10 mouse cellular contexts compared by ENCODE assay signal in genomic region chr12:111514231-111514792, GRCm38 (mm10). TPM values are rescaled to one million over a fixed set of nuclear protein-coding genes. Genes with fewer than 3 reads are reported as not detected.
DNase-seq lines count a peak whose midpoint lies in the region; ATAC-seq and TF ChIP-seq lines count a peak whose summit lies in the region.
"Had no signal": no experiment of that assay in that cellular context is flagged by ENCODE, and none has a peak within 500 bp of the region (broad histone marks: within the 10 kb centered on the region; RNA-seq: fewer than 3 reads in every experiment).

No protein-coding gene starts in this region.

- H3K9me3 ChIP-seq in lung, embryonic 14.5 days (ENCODE audit: low read depth, low read length): no peaks in the 10 kb centered on the region
- H3K9me3 ChIP-seq in megakaryocyte, embryonic 14.5 days: no peaks in the 10 kb centered on the region
- H3K9me3 ChIP-seq: forebrain, embryonic 13.5 days; limb, embryonic 15.5 days had no signal

- H3K27ac ChIP-seq in lung, embryonic 14.5 days (ENCODE audit: low read depth): peak overlapping the region; percentile 27; the same call in 1 of the 2 replicates
- peak overlapping the region; percentile 75 for H3K27ac ChIP-seq in kidney, adult 2 months (ENCODE audit: insufficient read depth, low read depth, low read length)
- H3K27ac ChIP-seq: forebrain, embryonic 13.5 days; limb, embryonic 15.5 days had no signal

- no peak overlapping the region for H3K4me2 ChIP-seq in lung, embryonic 14.5 days
- H3K4me2 ChIP-seq: forebrain, embryonic 13.5 days; limb, embryonic 15.5 days had no signal

- no peaks in the 10 kb centered on the region for H3K36me3 ChIP-seq in lung, embryonic 14.5 days (ENCODE audit: insufficient read depth)
- H3K36me3 ChIP-seq in kidney, adult 2 months (ENCODE audit: control insufficient read depth, insufficient read depth, low read length): no peaks in the 10 kb centered on the region
- no peaks in the 10 kb centered on the region for H3K36me3 ChIP-seq in megakaryocyte, embryonic 14.5 days (replicated peaks; ENCODE audit: low read length)
- H3K36me3 ChIP-seq: limb, embryonic 15.5 days had no signal

- no peak overlapping the region for H3K4me3 ChIP-seq in lung, embryonic 14.5 days (ENCODE audit: low read depth, low read length)
- H3K4me3 ChIP-seq in kidney, adult 2 months (ENCODE audit: insufficient read depth, low read depth, low read length): no peak overlapping the region
- peak overlapping the region; percentile 92 for H3K4me3 ChIP-seq in megakaryocyte, embryonic 14.5 days (replicated peaks)
- H3K4me3 ChIP-seq: forebrain, embryonic 13.5 days; limb, embryonic 15.5 days had no signal

- no peak for TF ChIP-seq CTCF in lung, embryonic 14.5 days (IDR thresholded peaks at IDR 0.05; ENCODE audit: low read depth)
- no peak for TF ChIP-seq CTCF in kidney, adult 2 months (conservative IDR thresholded peaks at IDR 0.05; ENCODE audit: insufficient read depth, insufficient read length, low read depth, low read length)

- no peaks in the 10 kb centered on the region for H3K4me1 ChIP-seq in lung, embryonic 14.5 days (ENCODE audit: insufficient read depth)
- H3K4me1 ChIP-seq in kidney, adult 2 months (ENCODE audit: control insufficient read depth, insufficient read depth, low read length): peaks cover 17% of the 10 kb centered on the region
- H3K4me1 ChIP-seq in megakaryocyte, embryonic 14.5 days: peaks cover 48% of the 10 kb centered on the region
- H3K4me1 ChIP-seq: forebrain, embryonic 13.5 days; limb, embryonic 15.5 days had no signal

- 58% methylated on average over 7 of the region's 7 CpGs for WGBS in lung, embryonic 14.5 days
- 10% methylated on average over 7 of the region's 7 CpGs for WGBS in kidney, adult 2 months

- no peak overlapping the region for H3K9ac ChIP-seq in lung, embryonic 14.5 days
- H3K9ac ChIP-seq: forebrain, embryonic 13.5 days; limb, embryonic 15.5 days had no signal

- no peak for TF ChIP-seq POLR2A in kidney, adult 2 months (IDR thresholded peaks at IDR 0.05; ENCODE audit: low read depth, low read length)

- DNase-seq in lung, embryonic 14.5 days: no peak
- DNase-seq in lung, postnatal 36 days: no peak
- peak; percentile 35 for DNase-seq in adrenal gland, postnatal 25 days
- DNase-seq in kidney, adult 2 months: peak; percentile 93
- DNase-seq in c-Kit-positive CD71-positive TER-119-positive erythroid progenitor cells, embryonic 14.5 days (ENCODE audit: low spot score): no peak
- DNase-seq in MN1 (ENCODE audit: low spot score): no peak

- no peaks in the 10 kb centered on the region for H3K27me3 ChIP-seq in lung, embryonic 14.5 days (ENCODE audit: insufficient read depth, low read length)
- H3K27me3 ChIP-seq in kidney, adult 2 months (replicated peaks; ENCODE audit: control insufficient read depth, insufficient read depth, low read length): no peaks in the 10 kb centered on the region
- H3K27me3 ChIP-seq in megakaryocyte, embryonic 14.5 days (replicated peaks): no peaks in the 10 kb centered on the region
- H3K27me3 ChIP-seq: forebrain, embryonic 13.5 days; limb, embryonic 15.5 days had no signal

- no peak for ATAC-seq in lung, embryonic 14.5 days (ENCODE audit: insufficient read depth)
- ATAC-seq: forebrain, embryonic 13.5 days had no signal

RNA-seq across cellular contexts. Expression of gene Eif5, which starts 23.5 kb away (rescaled TPM):
- polyA plus RNA-seq in lung, embryonic 14.5 days (2014; fragmentation: Nextera tagmentation; extraction: Ambion mirVana): 479 and 486 TPM in 2 replicates
- 338 and 346 TPM in 2 replicates for total RNA-seq in adrenal gland, postnatal 25 days (2021)
- 90.3 and 91.1 TPM in 2 replicates for polyA plus RNA-seq in kidney, adult 2 months (2012; rRNA removed)
- polyA plus RNA-seq in megakaryocyte, embryonic 14.5 days (2012; ENCODE audit: insufficient read depth, low replicate concordance): 17.8 and 28.5 TPM in 2 replicates

RNA-seq across cellular contexts. Expression of gene Gm266, which starts 28.7 kb away (rescaled TPM):
- polyA plus RNA-seq in lung, embryonic 14.5 days (2014; fragmentation: Nextera tagmentation; extraction: Ambion mirVana): 8.1 and 10.8 TPM in 2 replicates
- not detected in 2 replicates for total RNA-seq in adrenal gland, postnatal 25 days (2021)
- polyA plus RNA-seq in kidney, adult 2 months (2012; rRNA removed): 2.8 and 4.3 TPM in 2 replicates
- 0.22 TPM in 1 of 2 replicates, not detected in the other for polyA plus RNA-seq in megakaryocyte, embryonic 14.5 days (2012; ENCODE audit: insufficient read depth, low replicate concordance)
- total RNA-seq: MEL had no signal

Comparison
In these comparisons a context has a peak if more than half of its experiments do, and no peak if none do; other contexts are left out.
1. DNase-seq: peak in adrenal gland, postnatal 25 days (single experiment) and kidney, adult 2 months (single experiment); none in lung, embryonic 14.5 days (single experiment), lung, postnatal 36 days (single experiment), c-Kit-positive CD71-positive TER-119-positive erythroid progenitor cells, embryonic 14.5 days (single experiment) and MN1 (single experiment).